Mouse (Mus musculus) liver, embryonic 11.5 days (tissue): ENCODE data around the gene Necab3. TPM values are rescaled to one million over a fixed set of nuclear protein-coding genes. Genes with fewer than 3 reads are reported as not detected.
A peak's percentile ranks its signal among the peaks of the same experiment; 100 is the strongest.

Experiments used
- ATAC-seq: fragments of 200-750 bp; cut with Nextera tagmentation; replicated peaks from 2 replicates; pipeline ENCODE4 v1.8.0; 2017; ENCODE audit warnings: moderate number of reproducible peaks, mild to moderate bottlenecking, moderate TSS enrichment, moderate library complexity; ENCODE audit not compliant: low FRiP score
- DNase-seq: peaks from one replicate; pipeline ENCODE4 v3.0.0-alpha.2; 2017; ENCODE audit warnings: low spot score
- H3K27ac ChIP-seq: fragments of 300-500 bp; sonication (generic); 2 replicates; pipeline ENCODE4 v1.5.1; 2014; ENCODE audit warnings: mild to moderate bottlenecking, low read depth, low read length, control low read depth
- H3K27me3 ChIP-seq: fragments of 300-500 bp; sonication (generic); replicated peaks from 2 replicates; pipeline ENCODE4 v1.6.1; 2014; ENCODE audit warnings: low read length, mixed read lengths; ENCODE audit not compliant: control insufficient read depth, insufficient read depth
- H3K36me3 ChIP-seq: fragments of 300-500 bp; sonication (generic); 2 replicates; pipeline ENCODE4 v1.6.1; 2014; ENCODE audit warnings: mild to moderate bottlenecking, low read length, moderate library complexity, mixed read lengths; ENCODE audit not compliant: control insufficient read depth, insufficient read depth
- H3K4me1 ChIP-seq: fragments of 300-500 bp; sonication (generic); replicated peaks from 2 replicates; pipeline ENCODE4 v1.6.1; 2014; ENCODE audit warnings: low read length, mixed read lengths; ENCODE audit not compliant: control insufficient read depth, insufficient read depth
- H3K4me2 ChIP-seq: fragments of 300-500 bp; sonication (generic); 2 replicates; pipeline ENCODE4 v1.6.1; 2014; ENCODE audit warnings: mild to moderate bottlenecking, control low read depth, moderate library complexity
- H3K4me3 ChIP-seq: fragments of 300-500 bp; sonication (generic); 2 replicates; pipeline ENCODE4 v1.5.1; 2014; ENCODE audit warnings: low read depth, low read length, control low read depth
- H3K9ac ChIP-seq: fragments of 300-500 bp; sonication (generic); 2 replicates; pipeline ENCODE4 v1.6.1; 2014; ENCODE audit warnings: low read depth, low read length, control low read depth
- H3K9me3 ChIP-seq: fragments of 300-500 bp; sonication (generic); 2 replicates; pipeline ENCODE4 v1.6.1; 2016; ENCODE audit warnings: low read length, inconsistent platforms, mixed read lengths; ENCODE audit not compliant: control insufficient read depth
- WGBS: fragments of 180-500 bp; shearing (Covaris S2); extraction: QIAGEN DNeasy Blood & Tissue Kit; methylation state at CpG from one replicate; pipeline ENCODE4 v1.1.7; 2014; 5-methylcytosine and 5-hydroxymethylcytosine counted together
- polyA plus RNA-seq: library from polyadenylated mRNA; unstranded; fragments of >200 nt; fragmentation: Nextera tagmentation; extraction: Ambion mirVana; gene quantifications from 2 replicates; pipeline ENCODE4 v1.2.1, GENCODE M21; 2014

Necab3 gene
- polyA plus RNA-seq, 1 experiment from 2014 or later = 1.9 TPM

DNA sequence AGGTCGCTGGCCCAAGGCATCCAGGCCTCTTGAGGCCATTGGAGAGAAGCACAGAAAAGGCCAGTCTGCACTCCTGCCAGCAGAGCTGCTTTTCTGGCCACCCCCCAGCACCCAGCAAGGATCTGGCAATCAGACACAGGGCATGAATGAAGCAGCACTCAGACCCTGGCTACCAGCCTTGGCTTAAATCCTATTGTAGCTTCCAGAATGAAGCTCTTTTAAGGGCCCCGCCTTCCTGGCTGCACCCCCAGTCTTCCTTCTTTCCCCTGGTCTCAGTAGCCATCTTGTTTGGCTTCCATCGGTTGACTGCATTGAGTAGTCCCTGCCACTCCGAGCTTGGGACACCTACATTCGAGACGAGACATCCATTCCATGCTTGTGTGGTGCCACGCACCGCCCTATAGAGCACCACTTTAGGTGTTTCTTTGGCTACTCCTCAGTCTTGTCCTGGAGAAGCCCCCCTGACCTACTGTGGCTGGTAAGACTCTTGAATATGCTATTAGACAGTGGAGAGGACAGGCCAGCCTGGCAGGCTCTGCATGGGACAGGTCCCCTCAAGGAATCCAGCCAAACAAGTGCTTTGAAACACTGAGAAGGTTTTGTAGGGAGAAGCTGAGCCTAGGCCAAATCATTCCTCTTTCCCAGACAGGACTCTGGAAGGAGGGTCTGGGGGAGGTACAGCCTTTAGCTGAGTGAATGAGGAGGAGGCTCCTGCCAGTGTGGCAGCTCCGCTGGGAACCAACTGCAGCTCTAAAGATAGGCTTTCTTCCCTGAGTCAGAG, 14.9 kb downstream of the Necab3 start:
- ATAC-seq = no peak
- 84% methylated on average over 9 of the region's 9 CpGs for WGBS

DNA sequence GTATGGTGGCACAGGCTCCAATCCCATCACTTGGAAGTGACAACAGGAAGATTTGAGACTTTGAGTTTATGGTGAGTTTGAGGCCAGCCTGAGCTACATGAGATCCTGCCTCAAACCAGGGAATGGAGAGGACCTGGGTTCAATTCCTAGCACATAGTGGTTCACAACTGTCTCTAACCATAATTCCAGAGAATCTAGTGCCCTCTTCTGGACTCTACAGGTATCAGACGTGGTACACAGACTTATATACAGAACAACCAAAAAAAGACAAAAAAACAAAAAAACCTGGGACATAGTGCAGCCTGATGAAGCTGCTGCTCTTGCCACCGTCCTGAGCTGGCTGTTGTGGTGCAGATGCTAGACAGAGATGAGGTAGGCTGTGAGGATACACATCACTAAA, 17.1 kb downstream of the Necab3 start:
- H3K9ac ChIP-seq = no peak overlapping the region
- DNase-seq (no peak), ATAC-seq (no peak)
- no peak overlapping the region for H3K4me3 ChIP-seq
- WGBS = 78% methylated on average over 2 of the region's 2 CpGs
- 0 out of 2 replicates have a peak, but pooled peaks cover 4% of the 10 kb centered on the region for H3K4me1 ChIP-seq
- H3K36me3 ChIP-seq = peaks cover 6% of the 10 kb centered on the region; the same call in 1 of the 2 replicates
- no peak overlapping the region for H3K27ac ChIP-seq
- H3K4me2 ChIP-seq = no peak overlapping the region
- H3K9me3 ChIP-seq = peaks cover 2% of the 10 kb centered on the region; the same call in 1 of the 2 replicates
- no peaks in the 10 kb centered on the region for H3K27me3 ChIP-seq

More for the DNA sequence above, 14.9 kb downstream of the Necab3 start:
- Histone ChIP-seq H3K9me3 (peaks cover 2% of the 10 kb centered on the region; the same call in 1 of the 2 replicates), H3K4me2 (no peak overlapping the region), H3K9ac (no peak overlapping the region), H3K4me3 (no peak overlapping the region), H3K27me3 (no peaks in the 10 kb centered on the region), H3K4me1 (peaks cover 1% of the 10 kb centered on the region; the same call in 1 of the 2 replicates), H3K27ac (no peak overlapping the region), H3K36me3 (0 out of 2 replicates have a peak, but pooled peaks cover under 1% of the 10 kb centered on the region)
- DNase-seq = no peak

DNA sequence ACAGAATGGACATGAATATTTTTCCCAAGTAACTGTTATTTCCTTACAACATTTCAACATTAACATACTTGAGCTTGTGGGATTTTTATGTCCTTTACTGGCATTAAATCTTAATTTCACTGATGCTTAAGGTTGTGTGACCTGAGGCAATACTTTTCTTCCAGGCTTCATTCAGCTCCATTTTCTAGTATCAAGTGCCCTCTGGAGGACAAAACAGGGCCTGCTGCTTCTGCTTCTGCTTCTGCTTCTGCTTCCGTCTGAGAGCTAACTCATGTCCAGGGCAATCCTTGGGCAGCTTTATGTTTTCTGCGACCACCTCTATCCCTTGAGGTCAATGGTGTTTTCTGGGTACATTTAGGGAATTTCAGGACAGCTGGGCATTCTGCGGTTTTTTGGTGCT, 19.0 kb downstream of the Necab3 start:
- Histone ChIP-seq H3K36me3 (peaks cover 15% of the 10 kb centered on the region; the same call in 1 of the 2 replicates), H3K4me1 (0 out of 2 replicates have a peak, but pooled peaks cover 4% of the 10 kb centered on the region), H3K27ac (no peak overlapping the region), H3K4me2 (no peak overlapping the region), H3K9ac (no peak overlapping the region), H3K9me3 (peaks cover 2% of the 10 kb centered on the region; the same call in 1 of the 2 replicates), H3K27me3 (no peaks in the 10 kb centered on the region), H3K4me3 (no peak overlapping the region)
- WGBS = 68% methylated on average over 3 of the region's 3 CpGs
- ATAC-seq = no peak
- no peak for DNase-seq

DNA sequence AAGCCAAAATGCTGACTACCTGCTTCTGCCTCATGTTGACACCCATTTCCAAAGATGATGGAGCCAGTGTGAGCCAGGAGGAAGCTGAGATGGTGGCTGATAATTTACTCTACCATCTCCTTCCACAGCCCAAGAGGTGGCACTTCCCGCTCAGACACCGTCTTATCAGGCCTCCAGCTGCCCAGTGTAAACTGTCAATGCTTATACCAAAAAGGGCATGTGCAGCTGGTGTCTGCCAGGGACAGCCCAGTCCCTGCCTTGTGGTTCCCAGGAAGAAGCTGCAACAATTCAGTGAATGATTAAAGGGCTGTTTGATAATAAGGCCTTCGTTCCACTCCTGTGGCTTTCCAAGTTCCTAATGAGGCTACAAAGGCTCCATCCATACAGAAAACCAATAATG, 20.0 kb downstream of the Necab3 start:
- DNase-seq (no peak), ATAC-seq (no peak)
- Histone ChIP-seq H3K9ac (no peak overlapping the region), H3K27me3 (no peaks in the 10 kb centered on the region), H3K9me3 (peaks cover 2% of the 10 kb centered on the region; the same call in 1 of the 2 replicates), H3K4me2 (no peak overlapping the region), H3K27ac (no peak overlapping the region), H3K36me3 (peaks cover 19% of the 10 kb centered on the region; the same call in 1 of the 2 replicates), H3K4me1 (0 out of 2 replicates have a peak, but pooled peaks cover 4% of the 10 kb centered on the region), H3K4me3 (no peak overlapping the region)
- 33% methylated on average over 3 of the region's 3 CpGs for WGBS

DNA sequence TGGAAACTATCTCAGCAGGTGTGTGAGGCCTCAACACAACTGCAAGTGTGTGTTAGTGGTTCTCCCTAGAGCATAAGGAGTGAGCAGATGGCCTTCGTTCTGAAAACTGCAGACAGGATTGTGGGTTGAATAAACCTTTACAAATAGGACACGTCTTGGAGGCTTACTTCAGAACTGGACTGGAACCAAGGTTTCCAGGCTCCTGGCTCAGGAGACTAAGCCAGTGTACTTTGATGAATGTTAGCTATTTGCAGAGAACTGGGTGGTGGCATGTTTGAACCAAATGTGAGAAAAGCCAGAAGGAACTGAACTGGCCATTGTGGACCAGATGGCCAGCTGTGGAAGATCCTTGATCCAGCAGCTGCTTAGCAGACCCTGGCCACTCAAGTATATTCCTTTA, 20.4 kb downstream of the Necab3 start:
- peaks cover 2% of the 10 kb centered on the region; the same call in 1 of the 2 replicates for H3K9me3 ChIP-seq
- H3K27ac ChIP-seq = no peak overlapping the region
- DNase-seq (no peak), ATAC-seq (no peak)
- H3K4me1 ChIP-seq = 0 out of 2 replicates have a peak, but pooled peaks cover 4% of the 10 kb centered on the region
- peaks cover 19% of the 10 kb centered on the region; the same call in 1 of the 2 replicates for H3K36me3 ChIP-seq
- H3K27me3 ChIP-seq = no peaks in the 10 kb centered on the region
- H3K9ac ChIP-seq = no peak overlapping the region
- H3K4me3 ChIP-seq = no peak overlapping the region
- 76% methylated on average over 2 of the region's 2 CpGs for WGBS
- H3K4me2 ChIP-seq = no peak overlapping the region

DNA sequence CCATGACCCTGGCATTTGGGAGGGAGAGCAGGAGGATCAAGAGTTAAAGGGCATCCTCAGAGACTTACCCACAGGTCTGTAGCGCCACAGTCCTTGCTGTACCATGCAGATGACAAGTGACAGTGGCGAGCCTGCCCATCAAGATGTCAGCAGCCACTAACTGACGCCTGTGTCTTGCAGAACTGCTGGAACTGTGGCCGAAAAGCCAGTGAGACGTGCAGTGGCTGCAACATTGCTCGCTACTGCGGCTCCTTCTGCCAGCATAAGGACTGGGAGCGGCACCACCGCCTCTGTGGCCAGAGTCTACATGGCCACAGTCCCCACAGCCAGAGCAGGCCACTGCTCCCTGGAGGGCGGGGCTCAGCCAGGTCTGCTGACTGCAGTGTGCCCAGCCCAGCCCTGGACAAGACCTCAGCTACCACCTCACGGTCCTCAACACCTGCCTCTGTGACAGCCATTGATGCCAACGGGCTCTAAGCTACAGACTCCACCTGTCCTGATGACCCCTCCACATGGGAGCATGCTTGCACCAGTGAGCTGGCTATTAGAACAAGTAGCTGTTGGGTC, 23.9 kb downstream of the Necab3 start:
- 0 out of 2 replicates have a peak, but pooled peaks cover 4% of the 10 kb centered on the region for H3K4me1 ChIP-seq
- no peaks in the 10 kb centered on the region for H3K9me3 ChIP-seq
- no peak overlapping the region for H3K4me2 ChIP-seq
- ATAC-seq (0 out of 2 replicates have a peak, but pooled peaks have one; percentile 47), DNase-seq (no peak)
- no peak overlapping the region for H3K4me3 ChIP-seq
- H3K27ac ChIP-seq = no peak overlapping the region
- no peaks in the 10 kb centered on the region for H3K27me3 ChIP-seq
- WGBS = 87% methylated on average over 12 of the region's 12 CpGs
- H3K9ac ChIP-seq = no peak overlapping the region
- H3K36me3 ChIP-seq = peaks cover 31% of the 10 kb centered on the region; the same call in 1 of the 2 replicates

DNA sequence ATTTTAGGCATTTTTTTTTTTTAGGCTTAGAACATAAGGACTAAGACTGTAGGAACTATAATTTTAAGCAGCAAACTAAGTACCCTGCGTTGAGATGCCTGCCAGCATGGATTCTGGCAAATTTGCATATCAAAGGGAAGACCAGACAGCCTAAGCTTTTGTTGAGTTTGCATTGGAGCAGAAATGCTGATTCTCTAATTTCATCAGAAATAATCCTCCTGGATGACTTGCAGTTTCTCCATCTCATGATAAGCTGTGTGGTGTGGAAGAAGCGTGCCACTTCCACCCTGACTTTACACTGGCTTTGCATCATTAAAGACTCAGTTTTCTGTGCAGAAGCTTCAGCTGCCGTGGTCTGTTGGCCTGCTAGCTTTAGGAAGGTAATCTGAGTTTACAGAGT, 25.8 kb downstream of the Necab3 start:
- Histone ChIP-seq H3K9me3 (no peaks in the 10 kb centered on the region), H3K4me3 (no peak overlapping the region), H3K4me2 (no peak overlapping the region), H3K27me3 (no peaks in the 10 kb centered on the region), H3K9ac (no peak overlapping the region), H3K27ac (no peak overlapping the region), H3K36me3 (peaks cover 32% of the 10 kb centered on the region; the same call in 1 of the 2 replicates), H3K4me1 (no peaks in the 10 kb centered on the region)
- DNase-seq = no peak
- whole genome bisulfite sequencing = 66% methylated on average over 3 of the region's 3 CpGs
- ATAC-seq = no peak

DNA sequence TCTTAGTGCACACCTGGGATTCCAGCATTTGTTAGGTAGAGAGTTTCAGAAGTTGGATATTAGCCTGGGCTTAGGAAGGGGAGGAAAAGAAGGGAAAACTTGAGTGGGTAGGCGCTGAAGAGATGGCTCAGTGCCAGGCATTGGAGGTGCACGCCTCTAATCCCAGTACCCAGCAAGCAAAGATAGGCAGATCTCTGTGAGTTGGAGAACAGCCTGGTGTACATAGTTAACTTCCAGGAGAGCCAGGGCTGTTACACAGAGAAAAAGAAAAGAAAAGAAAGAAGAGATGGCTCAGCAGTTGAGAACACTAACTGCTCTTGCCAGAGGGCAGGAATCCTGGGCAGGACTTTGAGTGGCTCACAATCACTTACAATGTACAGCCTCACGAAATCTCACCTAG, 32.2 kb downstream of the Necab3 start:
- Histone ChIP-seq H3K9ac (no peak overlapping the region), H3K4me2 (no peak overlapping the region), H3K4me3 (no peak overlapping the region), H3K27ac (no peak overlapping the region), H3K9me3 (no peaks in the 10 kb centered on the region), H3K27me3 (no peaks in the 10 kb centered on the region), H3K4me1 (no peaks in the 10 kb centered on the region), H3K36me3 (peaks cover 24% of the 10 kb centered on the region; the same call in 1 of the 2 replicates)
- no peak for DNase-seq
- WGBS = 92% methylated on average over 3 of the region's 3 CpGs
- ATAC-seq = no peak
